Mouse (Mus musculus): ENCODE measurements around the gene Ankrd34c. TPM values are rescaled to one million over a fixed set of nuclear protein-coding genes. Genes with fewer than 3 reads are reported as not detected.

Ankrd34c gene
- 0.45 and 0.73 TPM in 2 replicates for polyA plus RNA-seq (2015; fragmentation: Nextera tagmentation; extraction: Ambion mirVana)

GRCm38 (mm10) chr9:89738295-89738694 is at the start of gene Ankrd34c:
Gene Ankrd34c (minus strand): TSS chr9:89738475.
- H3K27ac ChIP-seq (replicated peaks) = no peak within 1 kb of the TSS
- peaks cover 10% of the 10 kb centered on the region; the same call in 1 of the 2 replicates for H3K4me1 ChIP-seq (replicated peaks)
- peak; percentile 59; the same call in 1 of the 2 replicates for ATAC-seq (ENCODE audit: low FRiP score, low read depth)
- no peaks in the 10 kb centered on the region for H3K36me3 ChIP-seq
- H3K9me3 ChIP-seq = no peaks in the 10 kb centered on the region
- WGBS = 4% methylated on average over 8 of the region's 8 CpGs
- H3K9ac ChIP-seq = no peak within 1 kb of the TSS
- H3K4me3 ChIP-seq = peak within 1 kb of the TSS; percentile 33
- H3K27me3 ChIP-seq = peaks cover 20% of the 10 kb centered on the region
- peak within 1 kb of the TSS; percentile 56 for H3K4me2 ChIP-seq

GRCm38 (mm10) chr9:89787532-89787931 is 49.3 kb upstream of the Ankrd34c start:
- ATAC-seq (ENCODE audit: low FRiP score, low read depth) = no peak
- Histone ChIP-seq H3K36me3 (no peaks in the 10 kb centered on the region), H3K4me1 (replicated peaks) (no peaks in the 10 kb centered on the region), H3K4me2 (no peak overlapping the region), H3K4me3 (no peak overlapping the region), H3K27me3 (no peaks in the 10 kb centered on the region), H3K27ac (replicated peaks) (no peak overlapping the region), H3K9ac (no peak overlapping the region), H3K9me3 (no peaks in the 10 kb centered on the region)
- WGBS = 48% methylated on average over 4 of the region's 4 CpGs

- H3K36me3 ChIP-seq = no peaks in the 10 kb centered on the region
- H3K4me2 ChIP-seq = no peak overlapping the region
- no peaks in the 10 kb centered on the region for H3K9me3 ChIP-seq
- H3K4me3 ChIP-seq = no peak overlapping the region
- H3K27ac ChIP-seq (replicated peaks) = no peak overlapping the region
- H3K4me1 ChIP-seq (replicated peaks) = no peaks in the 10 kb centered on the region
- no peaks in the 10 kb centered on the region for H3K27me3 ChIP-seq
- ATAC-seq (ENCODE audit: low FRiP score, low read depth) = 0 out of 2 replicates have a peak, but pooled peaks have one; percentile 45
- no peak overlapping the region for H3K9ac ChIP-seq
Observed at GRCm38 (mm10) chr9:89781395-89781927, 43.2 kb upstream of the Ankrd34c start.

GRCm38 (mm10) chr9:89779237-89779636 is 41.0 kb upstream of the Ankrd34c start:
- Histone ChIP-seq H3K36me3 (no peaks in the 10 kb centered on the region), H3K4me3 (no peak overlapping the region), H3K9me3 (no peaks in the 10 kb centered on the region), H3K4me1 (replicated peaks) (no peaks in the 10 kb centered on the region), H3K9ac (no peak overlapping the region), H3K27ac (replicated peaks) (no peak overlapping the region), H3K27me3 (no peaks in the 10 kb centered on the region), H3K4me2 (no peak overlapping the region)
- WGBS = 95% methylated on average over 1 of the region's 1 CpGs
- no peak for ATAC-seq (ENCODE audit: low FRiP score, low read depth)

- H3K9me3 ChIP-seq = no peaks in the 10 kb centered on the region
Observed at GRCm38 (mm10) chr9:89771153-89771552, 32.9 kb upstream of the Ankrd34c start.

GRCm38 (mm10) chr9:89762017-89762416 is 23.7 kb upstream of the Ankrd34c start:
- Histone ChIP-seq H3K9ac (no peak overlapping the region), H3K27ac (replicated peaks) (no peak overlapping the region), H3K4me1 (replicated peaks) (no peaks in the 10 kb centered on the region), H3K9me3 (no peaks in the 10 kb centered on the region), H3K4me2 (no peak overlapping the region), H3K4me3 (no peak overlapping the region), H3K27me3 (no peaks in the 10 kb centered on the region), H3K36me3 (no peaks in the 10 kb centered on the region)
- no peak for ATAC-seq (ENCODE audit: low FRiP score, low read depth)
- WGBS = 21% methylated on average over 1 of the region's 1 CpGs

More at GRCm38 (mm10) chr9:89771153-89771552, 32.9 kb upstream of the Ankrd34c start:
- Histone ChIP-seq H3K27ac (replicated peaks) (no peak overlapping the region), H3K9ac (no peak overlapping the region), H3K4me2 (no peak overlapping the region), H3K4me3 (no peak overlapping the region), H3K27me3 (no peaks in the 10 kb centered on the region), H3K4me1 (replicated peaks) (no peaks in the 10 kb centered on the region), H3K36me3 (no peaks in the 10 kb centered on the region)
- ATAC-seq (ENCODE audit: low FRiP score, low read depth) = no peak
- WGBS = 33% methylated on average over 1 of the region's 1 CpGs

- ATAC-seq (ENCODE audit: low FRiP score, low read depth) = no peak
- WGBS = 94% methylated on average over 1 of the region's 1 CpGs
Observed at GRCm38 (mm10) chr9:89758569-89758968, 20.3 kb upstream of the Ankrd34c start.

GRCm38 (mm10) chr9:89758139-89758538 is 19.9 kb upstream of the Ankrd34c start:
- H3K4me1 ChIP-seq (replicated peaks) = no peaks in the 10 kb centered on the region
- H3K9ac ChIP-seq = no peak overlapping the region
- no peak overlapping the region for H3K4me3 ChIP-seq
- H3K4me2 ChIP-seq = no peak overlapping the region
- H3K27ac ChIP-seq (replicated peaks) = no peak overlapping the region
- no peak for ATAC-seq (ENCODE audit: low FRiP score, low read depth)
- no peaks in the 10 kb centered on the region for H3K27me3 ChIP-seq
- no peaks in the 10 kb centered on the region for H3K36me3 ChIP-seq
- H3K9me3 ChIP-seq = no peaks in the 10 kb centered on the region
- 96% methylated on average over 1 of the region's 1 CpGs for WGBS

More at GRCm38 (mm10) chr9:89758569-89758968, 20.3 kb upstream of the Ankrd34c start:
- Histone ChIP-seq H3K36me3 (no peaks in the 10 kb centered on the region), H3K9ac (no peak overlapping the region), H3K4me1 (replicated peaks) (no peaks in the 10 kb centered on the region), H3K4me3 (no peak overlapping the region), H3K4me2 (no peak overlapping the region), H3K27ac (replicated peaks) (no peak overlapping the region), H3K27me3 (no peaks in the 10 kb centered on the region), H3K9me3 (no peaks in the 10 kb centered on the region)

GRCm38 (mm10) chr9:89757571-89757970 is 19.3 kb upstream of the Ankrd34c start:
- Histone ChIP-seq H3K36me3 (no peaks in the 10 kb centered on the region), H3K27ac (replicated peaks) (no peak overlapping the region), H3K4me1 (replicated peaks) (no peaks in the 10 kb centered on the region), H3K4me3 (no peak overlapping the region), H3K27me3 (no peaks in the 10 kb centered on the region), H3K4me2 (no peak overlapping the region), H3K9me3 (no peaks in the 10 kb centered on the region), H3K9ac (no peak overlapping the region)
- ATAC-seq (ENCODE audit: low FRiP score, low read depth) = no peak
- WGBS = 48% methylated on average over 4 of the region's 4 CpGs

GRCm38 (mm10) chr9:89740041-89740440 is 1.8 kb upstream of the Ankrd34c start:
- no peaks in the 10 kb centered on the region for H3K9me3 ChIP-seq

GRCm38 (mm10) chr9:89737888-89738287 is 387 bp downstream of the Ankrd34c start:
- H3K27me3 ChIP-seq = peaks cover 20% of the 10 kb centered on the region
- H3K27ac ChIP-seq (replicated peaks) = no peak overlapping the region
- H3K4me2 ChIP-seq = peak overlapping the region; percentile 56
- peak; percentile 68; the same call in 1 of the 2 replicates for ATAC-seq (ENCODE audit: low FRiP score, low read depth)
- H3K9ac ChIP-seq = no peak overlapping the region
- no peaks in the 10 kb centered on the region for H3K9me3 ChIP-seq
- no peaks in the 10 kb centered on the region for H3K36me3 ChIP-seq
- H3K4me1 ChIP-seq (replicated peaks) = peaks cover 10% of the 10 kb centered on the region; the same call in 1 of the 2 replicates
- peak overlapping the region; percentile 33 for H3K4me3 ChIP-seq
- WGBS = 11% methylated on average over 6 of the region's 6 CpGs

More at GRCm38 (mm10) chr9:89740041-89740440, 1.8 kb upstream of the Ankrd34c start:
- no peak overlapping the region for H3K27ac ChIP-seq (replicated peaks)
- H3K4me2 ChIP-seq = no peak overlapping the region
- H3K4me1 ChIP-seq (replicated peaks) = peaks cover 10% of the 10 kb centered on the region; the same call in 1 of the 2 replicates
- no peaks in the 10 kb centered on the region for H3K36me3 ChIP-seq
- H3K9ac ChIP-seq = no peak overlapping the region
- no peak for ATAC-seq (ENCODE audit: low FRiP score, low read depth)
- H3K27me3 ChIP-seq = peaks cover 17% of the 10 kb centered on the region
- no peak overlapping the region for H3K4me3 ChIP-seq

- H3K36me3 ChIP-seq = no peaks in the 10 kb centered on the region
- no peak overlapping the region for H3K27ac ChIP-seq (replicated peaks)
- no peaks in the 10 kb centered on the region for H3K9me3 ChIP-seq
- peak overlapping the region; percentile 33 for H3K4me3 ChIP-seq
- no peak overlapping the region for H3K9ac ChIP-seq
- H3K27me3 ChIP-seq = peaks cover 20% of the 10 kb centered on the region
- H3K4me2 ChIP-seq = peak overlapping the region; percentile 56
- H3K4me1 ChIP-seq (replicated peaks) = peaks cover 10% of the 10 kb centered on the region; the same call in 1 of the 2 replicates
- WGBS = 9% methylated on average over 20 of the region's 20 CpGs
- ATAC-seq (ENCODE audit: low FRiP score, low read depth) = peak; percentile 65
Observed at GRCm38 (mm10) chr9:89736932-89737705, 1.2 kb downstream of the Ankrd34c start.
